Mouse (Mus musculus) stomach, postnatal 0 days (tissue): ENCODE measurements around the gene Dnajc4. TPM values are rescaled to one million over a fixed set of nuclear protein-coding genes. Genes with fewer than 3 reads are reported as not detected.
"Not testable (repeated sequence)": the region's sequence is repeated elsewhere in the genome, so short reads cannot be mapped to it uniquely, and the experiment has no call there.

Experiments used
- ATAC-seq: fragments of 200-750 bp; cut with Nextera tagmentation; 2 replicates; pipeline ENCODE4 v1.8.0; 2017; ENCODE audit not compliant: low FRiP score, low TSS enrichment
- DNase-seq: peaks from one replicate; pipeline ENCODE4 v3.0.0-alpha.2; 2016; ENCODE audit warnings: low spot score
- H3K27ac ChIP-seq: fragments of 300-500 bp; sonication (generic); replicated peaks from 2 replicates; pipeline ENCODE4 v1.5.1; 2014; ENCODE audit warnings: mild to moderate bottlenecking, control low read depth
- H3K27me3 ChIP-seq: fragments of 300-500 bp; sonication (generic); 2 replicates; pipeline ENCODE4 v1.6.1; 2014; ENCODE audit warnings: low read length; ENCODE audit not compliant: control insufficient read depth, insufficient read depth
- H3K36me3 ChIP-seq: fragments of 300-500 bp; sonication (generic); 2 replicates; pipeline ENCODE4 v1.6.1; 2014; ENCODE audit warnings: low read length, mixed read lengths; ENCODE audit not compliant: control insufficient read depth, insufficient read depth
- H3K4me1 ChIP-seq: fragments of 300-500 bp; sonication (generic); replicated peaks from 2 replicates; pipeline ENCODE4 v1.6.1; 2014; ENCODE audit warnings: antibody characterized with exemption; ENCODE audit not compliant: control insufficient read depth, insufficient read depth
- H3K4me2 ChIP-seq: fragments of 300-500 bp; sonication (generic); replicated peaks from 2 replicates; pipeline ENCODE4 v1.6.1; 2014; ENCODE audit warnings: low read depth, mild to moderate bottlenecking, control low read depth, moderate library complexity
- H3K4me3 ChIP-seq: fragments of 300-500 bp; sonication (generic); 2 replicates; pipeline ENCODE4 v1.5.1; 2014; ENCODE audit warnings: low read depth, low read length, control low read depth
- H3K9ac ChIP-seq: fragments of 300-500 bp; sonication (generic); 2 replicates; pipeline ENCODE4 v1.6.1; 2014; ENCODE audit warnings: mild to moderate bottlenecking, low read length, control low read depth, mixed read lengths
- H3K9me3 ChIP-seq: fragments of 300-500 bp; sonication (generic); 2 replicates; pipeline ENCODE4 v1.6.1; 2016; ENCODE audit warnings: low read length; ENCODE audit not compliant: control insufficient read depth
- CTCF ChIP-seq: IDR thresholded peaks from 2 replicates; pipeline ENCODE4 v1.5.1; 2016; ENCODE audit warnings: antibody characterized with exemption, low read depth, mild to moderate bottlenecking, moderate library complexity
- EP300 ChIP-seq: optimal IDR thresholded peaks from 2 replicates; pipeline ENCODE3; 2016; ENCODE audit warnings: antibody characterized with exemption
- WGBS: fragments of 180-500 bp; shearing (Covaris S2); extraction: QIAGEN DNeasy Blood & Tissue Kit; methylation state at CpG from one replicate; pipeline ENCODE4 v1.1.7; 2014; 5-methylcytosine and 5-hydroxymethylcytosine counted together
- polyA plus RNA-seq: library from polyadenylated mRNA; unstranded; fragments of >200 nt; fragmentation: Nextera tagmentation; extraction: Ambion mirVana; gene quantifications from 2 replicates; pipeline ENCODE4 v1.2.1, GENCODE M21; 2015

Gene Dnajc4
- polyA plus RNA-seq, 1 experiment from 2014 or later = 33.0 TPM

DNA sequence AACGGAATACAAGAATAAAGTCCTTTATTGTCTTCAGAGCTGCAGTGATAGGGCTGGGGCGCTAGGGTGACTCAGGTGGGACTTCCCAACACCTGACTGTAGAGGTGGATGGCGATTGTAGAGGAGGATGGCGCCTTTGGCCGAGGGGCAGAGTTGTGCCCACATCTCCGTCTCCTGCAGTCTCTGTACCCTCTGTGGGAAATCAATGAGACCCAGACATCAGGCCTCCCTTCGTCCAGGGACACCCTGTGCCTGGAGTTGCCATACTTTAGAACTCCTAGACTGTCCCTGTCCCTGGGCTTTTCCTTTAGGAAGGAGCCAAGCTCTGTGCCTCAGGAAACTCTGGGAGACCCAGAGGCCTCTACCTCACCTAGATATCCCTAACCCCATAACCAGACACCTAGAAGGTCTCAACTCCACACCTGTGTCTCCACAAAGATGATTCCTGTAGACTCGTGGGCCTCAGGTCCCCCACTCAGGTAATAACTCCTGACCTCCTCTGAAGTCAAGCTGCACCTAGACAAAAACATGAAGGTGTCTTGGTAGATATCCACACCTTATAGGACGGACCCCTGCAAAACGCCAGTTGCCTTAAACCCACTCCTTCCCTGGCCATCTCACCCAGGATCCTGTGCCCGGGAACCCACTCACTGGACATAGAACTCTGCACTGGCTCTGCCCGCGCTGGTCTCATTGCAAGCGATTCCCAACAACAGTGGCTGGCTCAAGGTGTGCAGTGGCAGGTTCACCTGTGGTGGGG is 819 bp upstream of the Dnajc4 start:
- H3K9me3 ChIP-seq = no peaks in the 10 kb centered on the region
- DNase-seq (peak; percentile 12), ATAC-seq (no peak)
- no peaks in the 10 kb centered on the region for H3K27me3 ChIP-seq
- TF ChIP-seq CTCF (no peak), EP300 (no peak)
- H3K36me3 ChIP-seq = no peaks in the 10 kb centered on the region
- peaks cover 12% of the 10 kb centered on the region for H3K4me1 ChIP-seq
- H3K9ac ChIP-seq = peak overlapping the region; percentile 54
- peak overlapping the region; percentile 58; the same call in 1 of the 2 replicates for H3K27ac ChIP-seq
- H3K4me3 ChIP-seq = peak overlapping the region; percentile 49
- WGBS = 61% methylated on average over 14 of the region's 14 CpGs
- peak overlapping the region; percentile 89 for H3K4me2 ChIP-seq

DNA sequence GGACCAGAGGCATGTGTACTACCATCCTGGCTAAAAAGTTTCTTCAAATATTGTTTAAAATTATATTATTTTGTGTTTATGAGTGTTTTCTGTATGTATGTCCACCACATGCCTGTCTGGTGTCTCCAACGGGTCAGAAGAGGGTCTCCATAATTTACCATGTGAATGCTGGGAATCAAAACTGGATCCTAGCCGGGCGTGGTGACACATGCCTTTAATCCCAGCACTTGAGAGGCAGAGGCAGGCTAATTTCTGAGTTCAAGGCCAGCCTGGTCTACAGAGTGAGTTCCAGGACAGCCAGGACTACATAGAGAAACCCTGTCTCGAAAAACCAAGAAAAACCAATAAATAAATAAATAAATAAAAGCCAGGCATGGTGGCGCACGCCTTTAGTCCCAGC is 1.2 kb downstream of the Dnajc4 start:
- ATAC-seq, H3K27me3 ChIP-seq, H3K36me3 ChIP-seq, H3K27ac ChIP-seq, H3K9me3 ChIP-seq, DNase-seq, H3K4me3 ChIP-seq, H3K4me2 ChIP-seq, H3K9ac ChIP-seq: not testable (repeated sequence)
- 84% methylated on average over 6 of the region's 6 CpGs for WGBS
- H3K4me1 ChIP-seq = peaks cover 14% of the 10 kb centered on the region

DNA sequence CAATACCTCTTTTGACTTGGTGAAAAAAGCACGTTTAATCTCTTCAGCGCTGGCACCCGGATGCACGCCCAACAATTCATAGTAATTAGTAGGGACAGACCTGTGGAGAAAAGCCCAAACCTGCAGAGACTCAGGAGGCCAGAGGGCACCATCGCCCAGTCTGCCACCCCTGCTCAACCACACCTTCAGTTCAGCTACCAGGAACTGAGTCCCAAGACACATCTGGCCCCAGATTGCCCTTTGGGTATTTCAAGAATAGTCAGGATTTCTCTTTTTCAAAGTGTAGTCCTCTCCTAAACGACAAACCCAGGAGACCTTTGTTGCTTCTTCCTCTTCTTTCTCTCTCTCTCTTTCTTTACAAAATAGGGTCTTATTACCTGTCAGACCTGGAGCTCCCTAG is 1.7 kb downstream of the Dnajc4 start:
- Histone ChIP-seq H3K9ac (no peak overlapping the region), H3K4me2 (no peak overlapping the region), H3K9me3 (no peaks in the 10 kb centered on the region), H3K27me3 (no peaks in the 10 kb centered on the region), H3K4me1 (peaks cover 14% of the 10 kb centered on the region), H3K27ac (no peak overlapping the region), H3K36me3 (no peaks in the 10 kb centered on the region), H3K4me3 (no peak overlapping the region)
- no peak for DNase-seq
- no peak for ATAC-seq
- TF ChIP-seq EP300 (no peak), CTCF (no peak)
- WGBS = 73% methylated on average over 6 of the region's 6 CpGs

DNA sequence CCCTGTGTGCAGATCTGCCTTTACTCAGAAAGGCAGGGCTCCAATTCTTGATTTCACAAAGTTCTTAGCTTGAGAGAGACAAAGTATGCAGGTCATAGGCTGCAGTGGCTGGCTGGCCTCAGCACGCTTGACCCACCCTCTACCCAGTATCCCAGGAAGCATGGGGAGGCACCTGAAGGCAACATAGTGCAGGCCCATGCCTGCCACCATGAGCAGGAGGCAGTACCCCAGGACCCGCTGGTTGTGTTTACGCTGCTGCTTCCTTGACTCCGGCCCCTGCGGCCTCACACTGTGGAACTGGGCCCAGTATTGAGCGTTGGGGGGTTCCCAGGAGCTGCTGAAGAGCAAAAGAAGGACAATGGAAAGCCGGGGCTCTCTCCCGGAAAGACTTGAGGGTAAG is 3.1 kb downstream of the Dnajc4 start:
- TF ChIP-seq CTCF = no peak
- no peak for TF ChIP-seq EP300
- no peaks in the 10 kb centered on the region for H3K9me3 ChIP-seq
- no peak overlapping the region for H3K4me3 ChIP-seq
- ATAC-seq (no peak), DNase-seq (no peak)
- no peaks in the 10 kb centered on the region for H3K27me3 ChIP-seq
- H3K27ac ChIP-seq = no peak overlapping the region
- WGBS = 74% methylated on average over 8 of the region's 8 CpGs
- peaks cover 7% of the 10 kb centered on the region for H3K4me1 ChIP-seq
- H3K9ac ChIP-seq = no peak overlapping the region
- no peaks in the 10 kb centered on the region for H3K36me3 ChIP-seq
- no peak overlapping the region for H3K4me2 ChIP-seq

DNA sequence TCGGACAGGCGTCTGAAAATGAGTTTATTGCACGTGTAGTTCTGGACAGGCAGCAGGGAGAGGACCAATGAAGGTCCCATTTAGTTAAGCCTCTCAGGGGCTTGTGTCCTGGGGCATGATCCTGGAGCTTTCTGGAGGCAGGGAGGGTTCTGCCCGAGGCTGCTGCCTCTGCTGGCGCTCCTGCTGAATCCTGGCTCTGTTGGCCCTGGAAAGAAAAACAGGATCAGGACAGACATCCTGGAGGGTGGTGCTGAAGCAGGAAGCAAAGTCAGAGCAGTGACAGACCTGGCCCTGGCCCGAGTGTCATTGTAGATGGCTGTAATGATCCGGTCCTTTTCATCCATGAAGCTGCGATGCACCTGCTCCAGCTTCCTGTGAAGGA is 4.5 kb downstream of the Dnajc4 start:
- H3K36me3 ChIP-seq = no peaks in the 10 kb centered on the region
- no peaks in the 10 kb centered on the region for H3K27me3 ChIP-seq
- H3K4me3 ChIP-seq = peak overlapping the region; percentile 74
- H3K9me3 ChIP-seq = no peaks in the 10 kb centered on the region
- no peak for ATAC-seq
- no peak for DNase-seq
- 5% methylated on average over 8 of the region's 8 CpGs for WGBS
- TF ChIP-seq CTCF (no peak), EP300 (no peak)
- peaks cover 4% of the 10 kb centered on the region for H3K4me1 ChIP-seq
- peak overlapping the region; percentile 94 for H3K4me2 ChIP-seq
- H3K27ac ChIP-seq = peak overlapping the region; percentile 88
- peak overlapping the region; percentile 83 for H3K9ac ChIP-seq

DNA sequence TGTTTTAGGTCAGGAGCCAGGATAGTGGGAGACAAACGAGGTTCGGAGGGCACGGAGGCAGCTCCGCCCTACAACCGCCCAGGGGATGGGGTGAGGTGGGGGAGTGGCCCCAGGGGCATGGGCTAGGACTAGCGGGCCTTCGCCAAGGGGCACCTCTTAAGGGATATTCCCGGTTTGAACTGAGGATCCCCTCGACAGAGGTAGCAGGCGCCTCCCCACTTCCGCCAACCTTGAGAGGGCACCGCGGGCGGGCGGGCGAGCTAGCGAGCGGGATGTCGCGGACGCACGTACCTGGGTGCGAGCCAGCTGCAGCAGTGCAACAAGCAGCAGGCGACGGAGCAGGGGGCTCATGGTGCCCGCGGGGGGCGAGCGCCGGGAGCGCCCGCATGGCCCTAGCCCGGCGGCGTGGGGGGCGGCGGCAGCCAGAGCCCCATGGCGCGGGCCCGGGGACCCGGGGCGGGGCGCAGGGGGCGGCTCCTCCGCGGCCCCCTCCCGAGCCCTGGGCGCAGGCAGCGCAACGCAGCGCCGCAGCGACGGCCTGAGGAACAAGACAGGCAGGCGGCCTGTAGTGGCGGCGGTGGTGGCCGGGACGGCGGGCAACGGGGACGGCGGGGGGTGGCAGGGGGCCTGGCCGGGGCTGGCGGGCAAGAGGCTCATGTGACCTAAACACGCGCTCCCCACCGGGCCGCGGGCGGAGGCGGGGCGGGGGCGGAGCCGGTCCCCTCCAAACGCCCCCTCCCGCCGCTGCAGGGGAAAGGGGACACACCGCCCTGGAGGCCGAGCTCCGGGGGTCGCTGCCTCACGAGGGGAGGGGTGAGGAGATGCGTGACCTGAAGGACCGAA is 5.1 kb downstream of the Dnajc4 start, which contains the start of gene Vegfb:
Gene Vegfb (minus strand): TSS at position 591 of the 843 bp plus-strand sequence.
- WGBS = under 1% methylated on average over 67 of the region's 85 CpGs
- H3K36me3 ChIP-seq = no peaks in the 10 kb centered on the region
- H3K4me1 ChIP-seq = peaks cover 2% of the 10 kb centered on the region; the same call in 1 of the 2 replicates
- H3K9ac ChIP-seq = peak within 1 kb of the TSS; percentile 83
- H3K9me3 ChIP-seq = no peaks in the 10 kb centered on the region
- DNase-seq = peak; percentile 68
- ATAC-seq = peak; percentile 49
- peak within 1 kb of the TSS; percentile 74 for H3K4me3 ChIP-seq
- H3K27me3 ChIP-seq = no peaks in the 10 kb centered on the region
- H3K4me2 ChIP-seq = peak within 1 kb of the TSS; percentile 94
- TF ChIP-seq CTCF (no peak), EP300 (no peak)
- H3K27ac ChIP-seq = peak within 1 kb of the TSS; percentile 88
